Mouse (Mus musculus) midbrain, postnatal 0 days (tissue): ENCODE measurements around the gene Btbd3. TPM values are rescaled to one million over a fixed set of nuclear protein-coding genes. Genes with fewer than 3 reads are reported as not detected.

Source experiments
- ATAC-seq: fragments of 200-750 bp; cut with Nextera tagmentation; 2 replicates; pipeline ENCODE4 v1.8.0; 2017; ENCODE audit warnings: moderate number of reproducible peaks, mild to moderate bottlenecking, moderate TSS enrichment, moderate library complexity; ENCODE audit not compliant: low FRiP score
- DNase-seq: peaks from one replicate; pipeline ENCODE4 v3.0.0-alpha.2; 2015; ENCODE audit warnings: low spot score
- H3K27ac ChIP-seq: fragments of 300-500 bp; sonication (generic); 2 replicates; pipeline ENCODE4 v1.5.1; 2014; ENCODE audit warnings: low read depth, mild to moderate bottlenecking, low read length, mixed read lengths
- H3K27me3 ChIP-seq: fragments of 300-500 bp; sonication (generic); 2 replicates; pipeline ENCODE4 v1.6.1; 2014; ENCODE audit warnings: low read length, control low read depth, mixed read lengths; ENCODE audit not compliant: insufficient read depth
- H3K36me3 ChIP-seq: fragments of 300-500 bp; sonication (generic); 2 replicates; pipeline ENCODE4 v1.6.1; 2014; ENCODE audit warnings: low read length, control low read depth, mixed read lengths; ENCODE audit not compliant: insufficient read depth
- H3K4me1 ChIP-seq: fragments of 300-500 bp; sonication (generic); 2 replicates; pipeline ENCODE4 v1.6.1; 2014; ENCODE audit warnings: mild to moderate bottlenecking, control low read depth, antibody characterized with exemption, low read length, mixed read lengths; ENCODE audit not compliant: insufficient read depth
- H3K4me2 ChIP-seq: fragments of 300-500 bp; sonication (generic); 2 replicates; pipeline ENCODE4 v1.6.1; 2014; ENCODE audit warnings: low read depth, mild to moderate bottlenecking, low read length, mixed read lengths; ENCODE audit not compliant: poor library complexity, severe bottlenecking
- H3K4me3 ChIP-seq: fragments of 300-500 bp; sonication (generic); 2 replicates; pipeline ENCODE4 v1.5.1; 2014; ENCODE audit warnings: low read depth, mild to moderate bottlenecking, low read length, moderate library complexity
- H3K9ac ChIP-seq: fragments of 300-500 bp; sonication (generic); replicated peaks from 2 replicates; pipeline ENCODE4 v1.6.1; 2014; ENCODE audit warnings: mild to moderate bottlenecking, low read length, moderate library complexity, mixed read lengths; ENCODE audit not compliant: poor library complexity, severe bottlenecking
- H3K9me3 ChIP-seq: fragments of 300-500 bp; sonication (generic); 2 replicates; pipeline ENCODE4 v1.6.1; 2016; ENCODE audit warnings: low read length, control low read depth
- CTCF ChIP-seq: IDR thresholded peaks from 2 replicates; pipeline ENCODE4 v1.5.1; 2016; ENCODE audit warnings: antibody characterized with exemption, mild to moderate bottlenecking
- whole genome bisulfite sequencing: fragments of 180-500 bp; shearing (Covaris S2); extraction: QIAGEN DNeasy Blood & Tissue Kit; methylation state at CpG from one replicate; pipeline ENCODE4 v1.1.7; 2014; 5-methylcytosine and 5-hydroxymethylcytosine counted together
- polyA plus RNA-seq: library from polyadenylated mRNA; unstranded; fragments of >200 nt; fragmentation: Nextera tagmentation; extraction: Ambion mirVana; gene quantifications from 2 replicates; pipeline ENCODE4 v1.2.1, GENCODE M21; 2015
- total RNA-seq: library from RNA; depleted of rRNA; stranded (reverse); fragments of >200 nt; gene quantifications from 2 replicates; pipeline ENCODE4 v1.2.3, GENCODE M21; 2014

Btbd3 gene
- total and polyA plus RNA-seq, 2 experiments from 2014 or later, result 37.0 to 60.1 TPM

DNA sequence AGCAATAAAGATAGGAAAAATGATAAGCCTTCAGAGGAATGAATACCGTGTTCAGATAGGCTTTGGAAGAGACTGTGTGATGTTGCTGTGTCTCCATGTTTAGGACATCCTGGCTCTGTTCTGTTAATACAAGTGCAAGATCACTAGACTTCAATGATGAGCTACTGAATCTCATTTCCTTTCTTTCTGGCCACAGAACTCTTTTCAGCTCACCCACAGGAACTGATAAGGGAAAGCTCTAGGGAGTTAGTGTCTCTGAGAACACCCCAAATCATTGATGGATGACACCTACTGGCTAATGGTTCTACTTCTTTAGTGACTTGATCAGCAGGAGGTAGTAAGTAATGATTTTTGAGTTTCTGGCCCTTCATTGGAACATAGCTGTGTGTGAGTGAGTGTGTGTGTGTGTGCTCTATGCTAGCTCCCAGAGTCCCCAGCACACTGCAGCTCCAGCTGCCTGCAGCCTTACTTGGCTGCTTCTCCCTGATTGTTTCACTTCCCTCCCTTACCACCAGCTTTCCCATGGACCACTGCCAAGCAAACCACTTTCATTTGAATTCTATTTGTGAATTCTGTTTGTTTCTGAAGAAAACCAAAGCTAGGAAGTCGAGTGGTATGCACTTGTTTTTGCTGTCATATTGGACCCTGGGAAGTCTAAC lies 10.6 kb upstream of the Btbd3 start:
- WGBS, result 55% methylated on average over 2 of the region's 2 CpGs
- no peak overlapping the region for H3K27ac ChIP-seq
- no peak overlapping the region for H3K4me2 ChIP-seq

DNA sequence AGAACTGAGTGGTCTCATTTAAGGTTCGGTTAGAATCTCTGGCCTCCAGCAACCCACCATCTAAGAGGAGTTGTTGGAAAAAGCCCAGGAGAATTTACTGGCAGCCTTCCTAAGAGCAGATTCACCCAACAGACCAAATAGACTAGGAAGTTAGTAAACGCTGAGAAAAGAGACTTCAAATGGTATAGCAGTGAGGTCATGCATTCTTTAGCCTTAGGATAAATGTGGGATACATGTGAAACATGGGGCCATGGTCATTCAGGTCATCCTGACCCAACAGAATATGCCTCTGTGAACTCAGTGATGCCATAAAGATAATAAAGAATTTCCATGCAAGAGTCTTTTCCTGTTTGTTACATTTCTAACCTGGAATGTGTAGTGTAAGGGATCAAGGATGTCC lies 8.4 kb upstream of the Btbd3 start:
- no peak for TF ChIP-seq CTCF
- ATAC-seq, result no peak
- Histone ChIP-seq H3K4me1 (no peaks in the 10 kb centered on the region), H3K9ac (no peak overlapping the region), H3K36me3 (no peaks in the 10 kb centered on the region), H3K4me3 (no peak overlapping the region), H3K9me3 (no peaks in the 10 kb centered on the region), H3K27me3 (no peaks in the 10 kb centered on the region), H3K4me2 (no peak overlapping the region), H3K27ac (no peak overlapping the region)
- DNase-seq, result no peak
- 65% methylated on average over 2 of the region's 2 CpGs for WGBS

More for the DNA sequence above, 10.6 kb upstream of the Btbd3 start:
- Histone ChIP-seq H3K4me3 (no peak overlapping the region), H3K9me3 (no peaks in the 10 kb centered on the region), H3K27me3 (no peaks in the 10 kb centered on the region), H3K36me3 (no peaks in the 10 kb centered on the region), H3K9ac (no peak overlapping the region), H3K4me1 (no peaks in the 10 kb centered on the region)
- DNase-seq (peak; percentile 70), ATAC-seq (no peak)
- TF ChIP-seq CTCF, result no peak

DNA sequence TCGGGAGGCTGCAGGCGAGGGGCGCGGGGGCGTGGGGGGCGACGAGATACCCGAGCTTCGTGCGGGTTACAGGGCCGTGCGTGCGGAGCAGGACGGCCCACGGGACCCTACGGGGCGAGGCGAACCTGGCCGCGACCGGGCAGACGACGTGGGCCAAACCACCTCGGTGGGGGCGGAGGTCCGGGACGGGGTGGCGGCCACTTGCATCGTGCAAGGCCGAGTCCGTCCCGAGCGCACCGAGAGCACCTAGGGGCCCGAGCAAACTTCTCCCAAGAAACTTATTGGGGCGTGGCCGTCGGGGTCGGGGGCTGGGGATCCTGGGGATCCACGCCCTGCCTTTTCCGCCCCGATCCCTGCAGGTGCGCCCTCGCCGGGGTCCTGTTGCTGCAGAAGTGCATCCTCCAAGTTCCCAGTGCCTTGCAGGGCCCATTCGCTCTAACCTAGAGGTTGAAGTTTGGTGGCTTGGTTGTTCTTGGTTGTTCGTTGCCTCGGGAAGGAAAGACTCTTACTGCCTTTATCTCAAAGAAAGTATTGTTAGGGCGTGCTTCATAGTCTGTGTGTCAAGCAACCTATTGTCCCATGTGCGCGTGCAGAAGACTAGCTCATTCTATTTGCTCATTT lies 596 bp downstream of the Btbd3 start:
- H3K4me2 ChIP-seq, result peak overlapping the region; percentile 81
- H3K27me3 ChIP-seq, result no peaks in the 10 kb centered on the region
- H3K4me1 ChIP-seq, result peaks cover 7% of the 10 kb centered on the region; the same call in 1 of the 2 replicates
- TF ChIP-seq CTCF, result no peak
- ATAC-seq (peak; percentile 77), DNase-seq (peak; percentile 17)
- no peaks in the 10 kb centered on the region for H3K36me3 ChIP-seq
- no peaks in the 10 kb centered on the region for H3K9me3 ChIP-seq
- H3K4me3 ChIP-seq, result peak overlapping the region; percentile 92
- peak overlapping the region; percentile 88 for H3K9ac ChIP-seq
- H3K27ac ChIP-seq, result peak overlapping the region; percentile 84
- WGBS, result 1% methylated on average over 33 of the region's 51 CpGs

- H3K4me1 ChIP-seq, result peaks cover 7% of the 10 kb centered on the region; the same call in 1 of the 2 replicates
- H3K9me3 ChIP-seq, result no peaks in the 10 kb centered on the region
- TF ChIP-seq CTCF, result no peak
- ATAC-seq (no peak), DNase-seq (peak; percentile 94)
- peak overlapping the region; percentile 29; the same call in 1 of the 2 replicates for H3K9ac ChIP-seq
- no peak overlapping the region for H3K27ac ChIP-seq
- no peaks in the 10 kb centered on the region for H3K27me3 ChIP-seq
- no peaks in the 10 kb centered on the region for H3K36me3 ChIP-seq
- H3K4me3 ChIP-seq, result peak overlapping the region; percentile 92
- WGBS, result under 1% methylated on average over 10 of the region's 10 CpGs
- peak overlapping the region; percentile 81 for H3K4me2 ChIP-seq
These were observed 1.4 kb downstream of the Btbd3 start for GRCm38 (mm10) chr2:138257692-138258315.

GRCm38 (mm10) chr2:138261140-138261539 lies 4.8 kb downstream of the Btbd3 start:
- Histone ChIP-seq H3K36me3 (no peaks in the 10 kb centered on the region), H3K9ac (no peak overlapping the region), H3K9me3 (no peaks in the 10 kb centered on the region), H3K4me1 (peaks cover 6% of the 10 kb centered on the region; the same call in 1 of the 2 replicates), H3K27me3 (no peaks in the 10 kb centered on the region), H3K27ac (no peak overlapping the region), H3K4me3 (no peak overlapping the region), H3K4me2 (no peak overlapping the region)
- WGBS, result 92% methylated on average over 7 of the region's 7 CpGs
- no peak for ATAC-seq
- no peak for TF ChIP-seq CTCF
- DNase-seq, result no peak

DNA sequence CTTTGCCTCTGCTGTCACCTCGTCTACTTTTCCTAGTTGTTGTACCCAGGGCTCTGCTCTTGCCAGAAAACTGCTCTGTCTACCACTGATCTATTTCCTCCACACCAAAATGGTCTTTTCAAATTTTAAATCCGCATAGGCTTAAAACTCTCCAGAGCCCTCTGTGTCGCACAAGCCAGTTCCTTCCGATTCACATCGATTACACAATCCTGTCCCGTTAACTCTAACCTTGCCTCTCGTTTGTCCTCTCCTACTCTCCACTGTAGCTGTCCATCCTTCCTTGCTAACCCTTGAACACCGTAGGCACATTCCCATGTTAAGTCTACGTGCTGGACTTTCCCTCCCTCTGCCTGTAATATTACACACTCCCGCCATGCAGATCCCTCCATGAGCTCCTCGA lies 6.5 kb downstream of the Btbd3 start:
- 83% methylated on average over 11 of the region's 11 CpGs for WGBS
- no peak for ATAC-seq

More for the DNA sequence above, 6.5 kb downstream of the Btbd3 start:
- H3K36me3 ChIP-seq, result no peaks in the 10 kb centered on the region
- H3K4me3 ChIP-seq, result no peak overlapping the region
- TF ChIP-seq CTCF, result no peak
- DNase-seq, result no peak
- no peak overlapping the region for H3K27ac ChIP-seq
- no peaks in the 10 kb centered on the region for H3K9me3 ChIP-seq
- no peak overlapping the region for H3K9ac ChIP-seq
- no peaks in the 10 kb centered on the region for H3K27me3 ChIP-seq
- peaks cover 15% of the 10 kb centered on the region; the same call in 1 of the 2 replicates for H3K4me1 ChIP-seq
- no peak overlapping the region for H3K4me2 ChIP-seq
